Mouse (Mus musculus): ENCODE data around the gene Celsr2. TPM values are rescaled to one million over a fixed set of nuclear protein-coding genes. Genes with fewer than 3 reads are reported as not detected.
A peak's percentile ranks its signal among the peaks of the same experiment; 100 is the strongest.

The Celsr2 gene
- total RNA-seq, 2 experiments from 2014 or later = 177 to 179 TPM

- no peak for DNase-seq (ENCODE audit: low spot score in 2 of 2)
Measured at GRCm38 (mm10) chr3:108413634-108414360, 1.6 kb downstream of the Celsr2 start.

- peak; percentile 61 to 63 for DNase-seq (ENCODE audit: low spot score in 2 of 2)
Measured at GRCm38 (mm10) chr3:108411754-108412121, 3.6 kb downstream of the Celsr2 start.

- DNase-seq (ENCODE audit: low spot score in 2 of 2) = no peak
Measured at GRCm38 (mm10) chr3:108411026-108411753, 4.2 kb downstream of the Celsr2 start.

- no peak for DNase-seq (ENCODE audit: low spot score in 2 of 2)
Measured at GRCm38 (mm10) chr3:108410359-108410714, 5.0 kb downstream of the Celsr2 start.

- no peak for DNase-seq (ENCODE audit: low spot score in 2 of 2)
Measured at GRCm38 (mm10) chr3:108409656-108410358, 5.5 kb downstream of the Celsr2 start.

GRCm38 (mm10) chr3:108408517-108409008 is 6.8 kb downstream of the Celsr2 start:
- no peak for DNase-seq (ENCODE audit: low spot score in 2 of 2)

GRCm38 (mm10) chr3:108406306-108406885 is 9.0 kb downstream of the Celsr2 start:
- no peak for DNase-seq (ENCODE audit: low spot score in 2 of 2)

- DNase-seq (ENCODE audit: low spot score in 2 of 2) = peak in 1 of 2 experiments; percentile 58
Measured at GRCm38 (mm10) chr3:108405536-108406305, 9.6 kb downstream of the Celsr2 start.

- no peak for DNase-seq (ENCODE audit: low spot score in 2 of 2)
Measured at GRCm38 (mm10) chr3:108402528-108402920, 12.8 kb downstream of the Celsr2 start.

GRCm38 (mm10) chr3:108401692-108402527 is 13.4 kb downstream of the Celsr2 start:
- peak; percentile 90 for DNase-seq (ENCODE audit: low spot score in 2 of 2)

GRCm38 (mm10) chr3:108400442-108400841 is 14.9 kb downstream of the Celsr2 start:
- peak in 1 of 2 experiments; percentile 11 for DNase-seq (ENCODE audit: low spot score in 2 of 2)

GRCm38 (mm10) chr3:108398281-108398680 is 17.1 kb downstream of the Celsr2 start:
- no peak for DNase-seq (ENCODE audit: low spot score in 2 of 2)

GRCm38 (mm10) chr3:108392793-108393192 is 22.6 kb downstream of the Celsr2 start:
- no peak for DNase-seq (ENCODE audit: low spot score in 2 of 2)

GRCm38 (mm10) chr3:108392299-108392698 is 23.1 kb downstream of the Celsr2 start:
- DNase-seq (ENCODE audit: low spot score in 2 of 2) = no peak

- DNase-seq (ENCODE audit: low spot score in 2 of 2) = peak; percentile 98 to 99
Measured at GRCm38 (mm10) chr3:108389111-108389545, 26.2 kb downstream of the Celsr2 start.

- no peak for DNase-seq (ENCODE audit: low spot score in 2 of 2)
Measured at GRCm38 (mm10) chr3:108386186-108386585, 29.2 kb downstream of the Celsr2 start.

GRCm38 (mm10) chr3:108384425-108384824 is 30.9 kb downstream of the Celsr2 start:
- no peak for DNase-seq (ENCODE audit: low spot score in 2 of 2)

GRCm38 (mm10) chr3:108383485-108384354 is 31.6 kb downstream of the Celsr2 start, which contains the start of gene Psrc1:
Gene Psrc1 (plus strand): TSS chr3:108383839.
- DNase-seq (ENCODE audit: low spot score in 2 of 2) = peak; percentile 82 to 87
